Mouse (Mus musculus) bone marrow, adult 2 months (tissue): ENCODE data around the gene Pak1.

Experiments
- CTCF ChIP-seq: fragments of 200-500 bp; IDR thresholded peaks from 2 replicates; pipeline ENCODE4 v1.5.1; 2011; ENCODE audit warnings: low read length, control low read depth; ENCODE audit not compliant: control insufficient read depth, insufficient read depth
- POLR2A ChIP-seq: fragments of 200-500 bp; IDR thresholded peaks from 2 replicates; pipeline ENCODE4 v1.6.1; 2011; ENCODE audit warnings: low read depth, mild to moderate bottlenecking, control low read depth, low read length, borderline replicate concordance; ENCODE audit not compliant: control insufficient read depth

DNA sequence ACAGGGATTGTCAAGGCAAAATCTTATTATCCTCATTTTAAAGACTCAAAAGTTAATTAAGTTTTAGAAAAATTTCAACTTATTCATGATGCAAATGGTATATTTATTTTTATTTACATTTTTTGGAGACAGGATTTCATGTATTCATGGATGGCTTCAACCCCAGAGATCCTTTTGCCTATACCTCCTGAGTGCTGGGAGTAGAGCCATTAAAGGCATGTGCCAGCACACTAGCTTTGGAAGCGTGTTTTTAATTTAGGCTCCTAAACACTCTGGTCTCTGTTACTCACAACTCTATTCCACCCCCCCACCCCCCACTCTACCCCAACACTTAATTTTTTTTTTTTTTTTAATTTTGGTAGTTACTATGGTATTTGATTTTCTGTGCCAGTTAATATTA, 80.4 kb downstream of the Pak1 start:
- TF ChIP-seq POLR2A, result no peak
- no peak for TF ChIP-seq CTCF
